Mouse (Mus musculus) hindbrain, embryonic 15.5 days (tissue): ENCODE results near the gene Gm44805. TPM values are rescaled to one million over a fixed set of nuclear protein-coding genes. Genes with fewer than 3 reads are reported as not detected.

ENCODE experiments used
- polyA plus RNA-seq: library from polyadenylated mRNA; unstranded; fragments of >200 nt; fragmentation: Nextera tagmentation; extraction: Ambion mirVana; gene quantifications from 2 replicates; pipeline ENCODE4 v1.2.1, GENCODE M21; 2015

Gm44805 gene
- polyA plus RNA-seq, 1 experiment from 2014 or later, result not detected

Other genes starting within 250 kb of the Gm44805 start
- gene Mark4, start 222.6 kb downstream of the Gm44805 start, polyA plus RNA-seq, result 18.4 and 18.7 TPM in 2 replicates
- gene Exoc3l2, start 218.1 kb downstream of the Gm44805 start, polyA plus RNA-seq, result 0.76 and 0.82 TPM in 2 replicates
- gene Bloc1s3, start 173.1 kb downstream of the Gm44805 start, polyA plus RNA-seq, result 4.5 and 4.8 TPM in 2 replicates
- gene Trappc6a, start 173.0 kb downstream of the Gm44805 start, polyA plus RNA-seq, result 39.4 and 41.4 TPM in 2 replicates
- gene Nkpd1, start 163.6 kb downstream of the Gm44805 start, polyA plus RNA-seq, result 1.1 and 1.2 TPM in 2 replicates
- gene Ppp1r37, start 118.3 kb downstream of the Gm44805 start, polyA plus RNA-seq, result 42.5 and 46.6 TPM in 2 replicates
- 0.19 and 0.47 TPM in 2 replicates for gene Zfp296, start 104.1 kb downstream of the Gm44805 start, polyA plus RNA-seq
- gene Gemin7, start 103.8 kb downstream of the Gm44805 start, polyA plus RNA-seq, result 152 TPM in 2 replicates
- 56.0 and 60.7 TPM in 2 replicates for gene Clasrp, start 76.9 kb downstream of the Gm44805 start, polyA plus RNA-seq
- 7.0 and 7.2 TPM in 2 replicates for gene Relb, start 52.0 kb downstream of the Gm44805 start, polyA plus RNA-seq
- gene Clptm1, start 16.4 kb downstream of the Gm44805 start, polyA plus RNA-seq, result 134 and 143 TPM in 2 replicates
- gene Apoc2, start 3.5 kb downstream of the Gm44805 start, polyA plus RNA-seq, result 0.58 and 1.1 TPM in 2 replicates
- not detected in 2 replicates for gene Apoc4, start 56 bp upstream of the Gm44805 start, polyA plus RNA-seq
- 1.9 and 2.3 TPM in 2 replicates for gene Apoc1, start 11.2 kb upstream of the Gm44805 start, polyA plus RNA-seq
- gene Apoe, start 17.8 kb upstream of the Gm44805 start, polyA plus RNA-seq, result 624 and 744 TPM in 2 replicates
- gene Tomm40, start 34.0 kb upstream of the Gm44805 start, polyA plus RNA-seq, result 155 and 158 TPM in 2 replicates
- 58.9 and 60.4 TPM in 2 replicates for gene Nectin2, start 69.1 kb upstream of the Gm44805 start, polyA plus RNA-seq
- gene Bcam, start 89.6 kb upstream of the Gm44805 start, polyA plus RNA-seq, result 20.0 and 20.7 TPM in 2 replicates
- gene Cblc, start 115.4 kb upstream of the Gm44805 start, polyA plus RNA-seq, result 0.37 TPM in 1 of 2 replicates, not detected in the other
- gene Bcl3, start 141.3 kb upstream of the Gm44805 start, polyA plus RNA-seq, result 0.92 and 1.4 TPM in 2 replicates
- 15.7 and 17.1 TPM in 2 replicates for gene Gm19345, start 170.6 kb upstream of the Gm44805 start, polyA plus RNA-seq
- 0.92 and 2.0 TPM in 2 replicates for gene Ceacam16, start 179.9 kb upstream of the Gm44805 start, polyA plus RNA-seq
- gene Ceacam19, start 206.5 kb upstream of the Gm44805 start, polyA plus RNA-seq, result not detected in 2 replicates
- gene Pvr, start 239.7 kb upstream of the Gm44805 start, polyA plus RNA-seq, result 9.6 and 10.0 TPM in 2 replicates